Mouse (Mus musculus) lung, postnatal 0 days (tissue): ENCODE data around the gene Lnx2.

ENCODE experiments used
- CTCF ChIP-seq: IDR thresholded peaks from 2 replicates; pipeline ENCODE4 v1.5.1; 2016; ENCODE audit warnings: antibody characterized with exemption, mild to moderate bottlenecking
- EP300 ChIP-seq: IDR thresholded peaks from 2 replicates; pipeline ENCODE4 v1.6.1; 2016; ENCODE audit warnings: antibody characterized with exemption, mild to moderate bottlenecking, control low read depth

DNA sequence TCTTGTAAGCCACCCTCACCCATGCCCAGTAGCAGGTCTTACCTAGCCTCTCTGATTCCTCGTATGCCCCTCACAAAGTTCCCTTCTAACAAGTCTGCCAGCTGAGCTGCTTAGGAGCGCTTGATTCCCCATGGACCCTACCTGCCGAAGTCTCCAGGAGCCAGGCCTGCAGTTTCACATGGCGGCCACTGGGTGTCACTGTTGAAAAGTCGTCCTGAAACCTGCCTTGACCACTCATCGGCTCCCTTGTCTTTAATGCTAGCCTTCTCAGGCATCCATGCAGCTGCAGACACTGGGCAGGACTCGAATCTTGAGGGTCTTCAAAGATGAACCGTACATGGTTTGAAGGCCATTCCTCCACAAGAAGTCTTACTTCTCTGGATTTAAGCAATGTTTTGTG, 93.2 kb downstream of the Lnx2 start:
- TF ChIP-seq CTCF (peak; percentile 97), EP300 (no peak)
